Mouse (Mus musculus) limb, embryonic 15.5 days (tissue): ENCODE measurements at regions not wholly inside any gene's neighbourhood (a gene's known extent, or its start where the extent isn't known, plus 50 kb on each side); places are given as distances from the start of the nearest gene placed in this dataset.

Source experiments
- ATAC-seq: fragments of 200-750 bp; cut with Nextera tagmentation; 2 replicates; pipeline ENCODE4 v1.8.0; 2017; ENCODE audit warnings: low read depth, moderate TSS enrichment; ENCODE audit not compliant: insufficient number of reproducible peaks, low FRiP score, low TSS enrichment
- H3K27ac ChIP-seq: fragments of 300-500 bp; sonication (generic); 2 replicates; pipeline ENCODE4 v1.5.1; 2015; ENCODE audit warnings: moderate library complexity, mild to moderate bottlenecking, inconsistent platforms
- H3K27me3 ChIP-seq: fragments of 300-500 bp; sonication (generic); 2 replicates; pipeline ENCODE4 v1.6.1; 2015; ENCODE audit warnings: inconsistent platforms
- H3K36me3 ChIP-seq: fragments of 300-500 bp; sonication (generic); 2 replicates; pipeline ENCODE4 v1.6.1; 2015; ENCODE audit warnings: inconsistent platforms
- H3K4me1 ChIP-seq: fragments of 300-500 bp; sonication (generic); 2 replicates; pipeline ENCODE4 v1.6.1; 2015; ENCODE audit warnings: inconsistent platforms
- H3K4me2 ChIP-seq: fragments of 300-500 bp; sonication (generic); 2 replicates; pipeline ENCODE4 v1.6.1; 2015; ENCODE audit warnings: mild to moderate bottlenecking, inconsistent platforms
- H3K4me3 ChIP-seq: fragments of 300-500 bp; sonication (generic); 2 replicates; pipeline ENCODE4 v1.5.1; 2015; ENCODE audit warnings: mild to moderate bottlenecking, inconsistent platforms
- H3K9ac ChIP-seq: fragments of 300-500 bp; sonication (generic); 2 replicates; pipeline ENCODE4 v1.6.1; 2015; ENCODE audit warnings: inconsistent platforms
- H3K9me3 ChIP-seq: fragments of 300-500 bp; sonication (generic); 2 replicates; pipeline ENCODE4 v1.6.1; 2016; ENCODE audit warnings: inconsistent platforms
- WGBS: fragments of 180-500 bp; shearing (Covaris S2); methylation state at CpG from one replicate; pipeline ENCODE4 v1.1.7; 2015; 5-methylcytosine and 5-hydroxymethylcytosine counted together

GRCm38 (mm10) chr4:56325156-56325555 lies 414.7 kb upstream of the Gm26657 start:
- no peak overlapping the region for H3K4me2 ChIP-seq
- no peaks in the 10 kb centered on the region for H3K36me3 ChIP-seq
- WGBS = 76% methylated on average over 5 of the region's 5 CpGs
- no peaks in the 10 kb centered on the region for H3K4me1 ChIP-seq
- no peaks in the 10 kb centered on the region for H3K9me3 ChIP-seq
- no peak overlapping the region for H3K27ac ChIP-seq
- H3K4me3 ChIP-seq = no peak overlapping the region
- no peaks in the 10 kb centered on the region for H3K27me3 ChIP-seq
- H3K9ac ChIP-seq = no peak overlapping the region
- no peak for ATAC-seq

GRCm38 (mm10) chr4:56319134-56319533 lies 420.7 kb upstream of the Gm26657 start:
- no peak overlapping the region for H3K9ac ChIP-seq
- no peaks in the 10 kb centered on the region for H3K9me3 ChIP-seq
- H3K27ac ChIP-seq = no peak overlapping the region
- no peaks in the 10 kb centered on the region for H3K36me3 ChIP-seq
- no peak overlapping the region for H3K4me2 ChIP-seq
- ATAC-seq = no peak
- no peaks in the 10 kb centered on the region for H3K4me1 ChIP-seq
- 84% methylated on average over 4 of the region's 4 CpGs for WGBS
- no peaks in the 10 kb centered on the region for H3K27me3 ChIP-seq
- H3K4me3 ChIP-seq = no peak overlapping the region

GRCm38 (mm10) chr4:56305664-56306330 lies 434.1 kb upstream of the Gm26657 start:
- Histone ChIP-seq H3K4me1 (no peaks in the 10 kb centered on the region), H3K27ac (no peak overlapping the region), H3K36me3 (no peaks in the 10 kb centered on the region), H3K9ac (no peak overlapping the region), H3K9me3 (no peaks in the 10 kb centered on the region), H3K4me3 (no peak overlapping the region), H3K27me3 (no peaks in the 10 kb centered on the region), H3K4me2 (no peak overlapping the region)
- ATAC-seq = no peak
- WGBS = 66% methylated on average over 6 of the region's 6 CpGs

GRCm38 (mm10) chr4:56304275-56304674 lies 435.6 kb upstream of the Gm26657 start:
- Histone ChIP-seq H3K4me2 (no peak overlapping the region), H3K9me3 (no peaks in the 10 kb centered on the region), H3K4me1 (no peaks in the 10 kb centered on the region), H3K9ac (no peak overlapping the region), H3K27ac (no peak overlapping the region), H3K27me3 (no peaks in the 10 kb centered on the region), H3K4me3 (no peak overlapping the region), H3K36me3 (no peaks in the 10 kb centered on the region)
- no peak for ATAC-seq
- WGBS = 56% methylated on average over 2 of the region's 2 CpGs

- H3K36me3 ChIP-seq = no peaks in the 10 kb centered on the region
- ATAC-seq = no peak
- no peak overlapping the region for H3K4me2 ChIP-seq
- 91% methylated on average over 2 of the region's 2 CpGs for WGBS
- H3K4me1 ChIP-seq = no peaks in the 10 kb centered on the region
- no peaks in the 10 kb centered on the region for H3K27me3 ChIP-seq
- no peak overlapping the region for H3K9ac ChIP-seq
- H3K9me3 ChIP-seq = no peaks in the 10 kb centered on the region
- no peak overlapping the region for H3K27ac ChIP-seq
- no peak overlapping the region for H3K4me3 ChIP-seq
Observed at GRCm38 (mm10) chr4:56287980-56288379, 451.9 kb upstream of the Gm26657 start.

GRCm38 (mm10) chr4:56284490-56284889 lies 455.4 kb upstream of the Gm26657 start:
- WGBS = 53% methylated on average over 2 of the region's 2 CpGs
- Histone ChIP-seq H3K4me2 (no peak overlapping the region), H3K36me3 (no peaks in the 10 kb centered on the region), H3K27ac (no peak overlapping the region), H3K27me3 (no peaks in the 10 kb centered on the region), H3K4me1 (no peaks in the 10 kb centered on the region), H3K9ac (no peak overlapping the region), H3K4me3 (no peak overlapping the region), H3K9me3 (no peaks in the 10 kb centered on the region)
- no peak for ATAC-seq

GRCm38 (mm10) chr4:56275836-56276235 lies 464.0 kb upstream of the Gm26657 start:
- Histone ChIP-seq H3K27ac (no peak overlapping the region), H3K27me3 (no peaks in the 10 kb centered on the region), H3K4me1 (no peaks in the 10 kb centered on the region), H3K4me3 (no peak overlapping the region), H3K9ac (no peak overlapping the region), H3K9me3 (no peaks in the 10 kb centered on the region), H3K4me2 (no peak overlapping the region), H3K36me3 (no peaks in the 10 kb centered on the region)
- ATAC-seq = no peak
- 87% methylated on average over 3 of the region's 3 CpGs for WGBS

- Histone ChIP-seq H3K4me3 (no peak overlapping the region), H3K9me3 (no peaks in the 10 kb centered on the region), H3K36me3 (no peaks in the 10 kb centered on the region), H3K27ac (no peak overlapping the region), H3K4me1 (no peaks in the 10 kb centered on the region), H3K4me2 (no peak overlapping the region), H3K27me3 (0 out of 2 replicates have a peak, but pooled peaks cover 3% of the 10 kb centered on the region), H3K9ac (no peak overlapping the region)
- peak; percentile 44; the same call in 1 of the 2 replicates for ATAC-seq
- WGBS = 55% methylated on average over 4 of the region's 4 CpGs
Observed at GRCm38 (mm10) chr4:56271390-56271789, 468.5 kb upstream of the Gm26657 start.

GRCm38 (mm10) chr4:56264626-56265025 lies 475.2 kb upstream of the Gm26657 start:
- Histone ChIP-seq H3K4me3 (no peak overlapping the region), H3K9me3 (no peaks in the 10 kb centered on the region), H3K27me3 (0 out of 2 replicates have a peak, but pooled peaks cover 3% of the 10 kb centered on the region), H3K27ac (0 out of 2 replicates have a peak overlapping the region, but pooled peaks have one; percentile 19), H3K4me2 (no peak overlapping the region), H3K36me3 (no peaks in the 10 kb centered on the region), H3K9ac (no peak overlapping the region), H3K4me1 (peaks cover 9% of the 10 kb centered on the region)
- 33% methylated on average over 4 of the region's 4 CpGs for WGBS
- ATAC-seq = no peak

GRCm38 (mm10) chr4:56263822-56264221 lies 476.0 kb upstream of the Gm26657 start:
- Histone ChIP-seq H3K36me3 (no peaks in the 10 kb centered on the region), H3K4me1 (peaks cover 9% of the 10 kb centered on the region), H3K9me3 (no peaks in the 10 kb centered on the region), H3K27me3 (0 out of 2 replicates have a peak, but pooled peaks cover 3% of the 10 kb centered on the region), H3K9ac (no peak overlapping the region), H3K4me3 (no peak overlapping the region), H3K27ac (no peak overlapping the region), H3K4me2 (no peak overlapping the region)
- ATAC-seq = peak; percentile 14; the same call in 1 of the 2 replicates

GRCm38 (mm10) chr4:56262589-56262988 lies 477.3 kb upstream of the Gm26657 start:
- H3K4me1 ChIP-seq = peaks cover 9% of the 10 kb centered on the region
- no peak for ATAC-seq
- WGBS = 78% methylated on average over 1 of the region's 1 CpGs
- H3K27ac ChIP-seq = no peak overlapping the region
- H3K9ac ChIP-seq = no peak overlapping the region
- H3K9me3 ChIP-seq = no peaks in the 10 kb centered on the region
- H3K36me3 ChIP-seq = no peaks in the 10 kb centered on the region
- H3K27me3 ChIP-seq = 0 out of 2 replicates have a peak, but pooled peaks cover 3% of the 10 kb centered on the region
- H3K4me2 ChIP-seq = no peak overlapping the region
- no peak overlapping the region for H3K4me3 ChIP-seq

GRCm38 (mm10) chr4:56261992-56262391 lies 477.9 kb upstream of the Gm26657 start:
- Histone ChIP-seq H3K4me1 (peaks cover 9% of the 10 kb centered on the region), H3K4me2 (no peak overlapping the region), H3K4me3 (no peak overlapping the region), H3K27ac (no peak overlapping the region), H3K27me3 (0 out of 2 replicates have a peak, but pooled peaks cover under 1% of the 10 kb centered on the region), H3K9me3 (no peaks in the 10 kb centered on the region), H3K9ac (no peak overlapping the region), H3K36me3 (no peaks in the 10 kb centered on the region)
- ATAC-seq = no peak
- WGBS = 87% methylated on average over 5 of the region's 5 CpGs

GRCm38 (mm10) chr4:56252375-56252774 lies 487.5 kb upstream of the Gm26657 start:
- no peak overlapping the region for H3K9ac ChIP-seq
- no peaks in the 10 kb centered on the region for H3K4me1 ChIP-seq
- H3K4me2 ChIP-seq = no peak overlapping the region
- 34% methylated on average over 1 of the region's 1 CpGs for WGBS
- H3K4me3 ChIP-seq = no peak overlapping the region
- H3K9me3 ChIP-seq = no peaks in the 10 kb centered on the region
- no peak for ATAC-seq
- H3K27ac ChIP-seq = no peak overlapping the region
- no peaks in the 10 kb centered on the region for H3K27me3 ChIP-seq
- no peaks in the 10 kb centered on the region for H3K36me3 ChIP-seq
